Mouse (Mus musculus) c-Kit-positive CD71-negative TER-119-negative erythroid progenitor cells, embryonic 14.5 days (primary cell): Measurements from ENCODE around the gene E030018B13Rik.

Experiments
- DNase-seq: peaks from one replicate; pipeline ENCODE4 v3.0.0-alpha.2; 2013; ENCODE audit warnings: low read depth

E030018B13Rik gene

GRCm38 (mm10) chr7:63917693-63918092, 1.0 kb downstream of the E030018B13Rik start:
- DNase-seq = no peak

GRCm38 (mm10) chr7:63918771-63919768, 2.4 kb downstream of the E030018B13Rik start:
- no peak for DNase-seq

DNA sequence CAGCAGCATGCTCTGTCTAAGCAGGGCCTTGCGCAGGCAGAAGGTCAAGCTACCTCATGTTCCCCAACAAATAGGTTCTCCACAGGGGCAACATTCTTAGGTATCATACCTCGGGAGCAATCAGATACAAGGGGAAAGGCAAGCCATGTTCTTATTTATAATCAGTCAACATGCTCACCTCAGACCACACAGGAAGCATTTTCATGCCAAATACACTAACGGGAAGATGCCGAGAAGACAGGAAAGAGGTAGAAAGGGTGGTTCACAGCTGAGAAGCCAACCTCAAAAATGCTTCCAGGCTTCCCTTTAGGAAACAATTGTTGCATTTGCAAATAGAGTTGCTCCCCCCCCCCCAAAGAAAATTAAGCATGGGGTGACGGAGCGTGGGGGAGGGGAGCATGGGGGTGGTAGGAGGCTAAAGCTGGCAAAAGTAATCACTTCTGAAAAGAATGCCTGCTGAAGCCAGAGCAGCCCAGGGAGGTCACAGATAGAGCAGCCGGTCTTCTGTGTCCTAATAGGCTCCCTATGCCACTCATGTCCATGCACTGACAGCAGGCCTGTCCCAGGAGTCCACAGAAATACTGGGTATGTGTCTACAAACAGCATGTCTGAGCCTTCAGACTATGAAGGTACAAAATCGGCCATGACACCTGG, 5.4 kb downstream of the E030018B13Rik start:
- DNase-seq = no peak

GRCm38 (mm10) chr7:63922571-63922970, 5.9 kb downstream of the E030018B13Rik start:
- no peak for DNase-seq

DNA sequence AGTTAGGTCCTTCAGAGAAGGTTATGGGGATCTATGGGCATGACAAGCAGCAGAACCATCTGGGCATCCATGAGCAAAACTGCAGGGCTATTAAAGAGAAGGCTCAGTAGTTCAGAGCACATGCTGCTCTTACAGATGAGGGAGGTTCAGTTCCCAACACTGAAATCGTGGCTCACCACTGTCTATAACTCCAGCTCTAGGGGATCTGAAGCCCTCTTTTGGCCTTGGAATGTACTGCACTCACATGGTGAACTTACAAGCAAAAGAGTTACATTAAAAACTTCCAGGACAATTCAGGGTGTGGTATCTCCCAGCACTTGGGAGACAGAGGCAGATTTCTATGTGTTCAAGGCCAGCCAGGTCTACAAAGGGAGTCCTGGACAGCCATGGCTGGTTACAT, 6.3 kb downstream of the E030018B13Rik start:
- no peak for DNase-seq

- DNase-seq = no peak
These were observed 7.5 kb downstream of the E030018B13Rik start for GRCm38 (mm10) chr7:63924151-63924550.

DNA sequence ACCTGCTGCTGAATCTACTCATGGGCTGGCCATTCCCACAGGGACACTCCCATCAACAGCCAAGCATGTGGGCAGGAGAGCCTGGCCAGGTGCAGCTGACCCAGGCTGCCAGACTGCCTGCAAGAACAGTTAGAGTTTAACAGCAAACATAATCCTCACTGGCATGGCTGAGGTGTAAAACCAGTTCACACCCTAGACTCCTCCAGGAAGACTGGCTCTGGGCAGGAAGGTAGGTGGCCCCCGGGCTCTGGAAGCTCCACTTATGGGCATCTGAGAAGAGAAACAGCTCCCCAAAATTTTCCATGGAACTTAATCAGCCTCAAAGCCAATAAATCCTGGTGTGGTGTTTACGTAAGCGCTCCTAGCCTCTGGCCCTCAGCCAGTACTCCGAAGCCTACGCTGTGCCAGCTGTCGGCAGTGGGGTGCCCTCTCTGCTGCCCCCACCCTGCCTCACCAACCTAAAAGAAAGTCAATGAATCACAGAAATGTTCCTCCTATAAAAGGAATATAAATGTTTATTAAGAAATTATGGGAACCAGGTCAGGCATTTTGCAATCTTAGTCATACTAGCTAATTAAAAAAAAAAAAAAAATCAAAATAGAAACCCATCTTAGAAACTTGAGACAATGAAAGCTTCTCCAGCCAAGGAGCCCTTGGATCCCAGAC, 8.2 kb downstream of the E030018B13Rik start:
- DNase-seq = no peak

DNA sequence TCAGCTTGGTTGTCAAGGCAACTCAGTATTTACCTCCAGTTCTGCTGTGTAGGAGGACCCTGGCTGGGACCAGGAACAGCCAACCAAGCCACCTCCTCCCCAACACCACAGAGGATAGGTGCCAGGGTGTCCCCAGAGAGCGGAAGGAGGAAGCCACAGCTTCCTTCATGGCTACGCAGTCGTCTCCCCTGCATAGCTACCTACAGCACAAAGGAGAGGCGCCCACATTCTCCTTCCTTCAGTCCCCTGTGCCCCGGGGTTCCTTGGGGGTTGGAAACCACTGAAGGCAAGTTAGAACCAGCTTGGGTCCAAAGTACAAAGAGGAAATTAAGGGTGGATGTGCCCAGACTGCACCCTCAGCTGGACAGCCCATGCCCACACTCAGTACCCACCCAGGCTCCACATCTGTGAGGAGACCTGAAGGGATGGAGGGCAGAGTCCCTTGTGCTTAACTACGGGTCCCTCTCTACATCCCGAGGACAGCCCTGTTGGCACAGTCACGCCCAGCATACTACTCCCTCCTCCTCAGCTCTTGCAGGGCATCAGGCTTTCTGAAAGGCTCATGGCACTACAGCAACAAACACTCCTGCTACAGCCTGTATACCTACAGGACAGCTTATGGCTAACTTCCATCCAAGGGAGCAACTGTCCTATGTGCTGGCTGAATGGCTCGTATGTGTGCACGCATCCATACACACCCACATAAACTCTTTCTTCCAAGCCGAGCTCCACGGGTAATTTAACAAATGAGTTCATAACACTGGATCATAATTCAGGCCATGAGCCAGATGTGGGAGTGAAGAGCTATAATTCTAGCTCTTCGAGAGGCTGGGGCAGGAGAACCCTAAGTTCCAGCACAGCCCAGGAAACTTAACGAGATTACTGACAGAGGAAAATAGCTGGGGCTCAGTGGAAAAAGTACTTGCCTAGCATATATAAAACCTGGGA, 9.0 kb downstream of the E030018B13Rik start:
- DNase-seq = no peak

DNA sequence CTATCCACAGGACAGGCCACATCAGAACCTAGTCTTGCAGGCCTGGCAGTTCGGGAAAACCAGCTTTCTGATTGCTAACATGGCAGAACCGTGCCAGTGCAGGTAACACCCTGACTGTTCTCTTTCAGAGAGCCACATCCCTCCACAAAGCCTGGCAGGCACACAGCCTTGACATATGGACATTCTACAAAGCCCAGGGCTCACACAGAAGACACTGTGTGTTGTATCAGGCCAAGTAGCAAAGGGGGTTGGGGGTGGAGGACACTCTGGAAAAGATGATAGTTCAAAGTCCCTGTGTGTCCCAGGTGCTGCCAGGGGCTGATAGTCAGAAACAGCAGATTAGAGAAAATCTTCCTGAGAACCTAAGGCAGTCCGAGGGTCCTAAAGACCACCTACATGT, 9.8 kb downstream of the E030018B13Rik start:
- no peak for DNase-seq

GRCm38 (mm10) chr7:63927121-63927520, 10.5 kb downstream of the E030018B13Rik start:
- DNase-seq = no peak

DNA sequence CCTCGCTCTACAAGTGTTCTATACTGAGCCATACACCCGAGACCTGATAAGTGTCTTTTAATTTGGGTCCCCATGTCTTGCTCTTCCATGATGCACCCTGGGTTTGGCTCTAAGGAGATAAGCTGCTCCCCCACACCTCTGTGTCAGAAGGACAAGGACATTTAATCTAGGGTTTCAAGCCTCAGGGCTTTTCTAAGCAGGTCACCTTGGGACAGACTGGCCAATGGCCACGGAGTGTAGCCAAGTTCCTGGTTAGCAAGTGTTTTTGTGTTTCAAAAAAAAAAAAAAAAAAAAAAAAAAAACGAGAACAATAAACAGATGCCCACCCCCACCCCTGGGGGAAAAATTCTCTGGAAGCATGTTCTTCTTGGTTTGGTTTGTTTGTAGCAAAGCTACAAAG, 12.4 kb downstream of the E030018B13Rik start:
- DNase-seq = no peak

GRCm38 (mm10) chr7:63930132-63930531, 13.5 kb downstream of the E030018B13Rik start:
- no peak for DNase-seq

GRCm38 (mm10) chr7:63930766-63931165, 14.1 kb downstream of the E030018B13Rik start:
- DNase-seq = no peak

GRCm38 (mm10) chr7:63932461-63932860, 15.8 kb downstream of the E030018B13Rik start:
- no peak for DNase-seq

DNA sequence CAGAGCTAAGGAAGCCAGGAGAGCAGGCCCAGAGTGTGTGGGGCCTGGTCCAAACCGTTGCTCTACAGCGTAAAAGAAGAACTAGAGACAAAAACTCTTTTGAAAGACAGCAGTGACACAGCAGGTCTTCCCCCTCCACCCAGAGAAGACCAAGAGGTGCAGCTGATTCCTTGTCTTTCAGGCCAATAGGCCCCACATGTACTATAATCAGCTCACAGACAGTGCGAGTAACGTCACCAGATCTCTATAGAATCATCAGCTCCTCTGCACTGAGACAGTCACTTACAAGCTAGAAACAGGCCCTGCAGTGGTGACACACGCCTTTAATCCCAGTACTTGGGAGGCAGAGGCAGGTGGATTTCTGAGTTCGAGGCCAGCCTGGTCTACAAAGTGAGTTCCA, 17.2 kb downstream of the E030018B13Rik start:
- no peak for DNase-seq

DNA sequence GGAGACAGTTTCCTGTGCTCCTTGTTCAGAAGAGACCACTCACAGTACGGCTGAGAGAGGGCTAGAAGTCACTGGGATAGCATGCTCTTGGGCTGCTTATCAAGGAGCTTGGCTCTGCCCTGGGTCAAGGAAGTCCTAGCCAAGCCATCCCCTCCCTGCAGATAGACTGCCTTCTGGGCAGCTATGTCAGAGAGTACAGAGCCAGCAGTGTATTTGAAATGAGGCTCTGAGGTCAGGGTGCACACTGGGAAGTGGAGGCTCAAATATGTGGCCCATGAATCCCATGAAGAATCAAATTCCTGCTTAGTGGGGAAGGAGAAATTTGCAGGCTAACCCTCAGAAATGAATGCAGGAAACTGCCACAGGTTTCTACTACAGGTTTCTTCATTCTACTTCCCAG, 17.9 kb downstream of the E030018B13Rik start:
- no peak for DNase-seq

DNA sequence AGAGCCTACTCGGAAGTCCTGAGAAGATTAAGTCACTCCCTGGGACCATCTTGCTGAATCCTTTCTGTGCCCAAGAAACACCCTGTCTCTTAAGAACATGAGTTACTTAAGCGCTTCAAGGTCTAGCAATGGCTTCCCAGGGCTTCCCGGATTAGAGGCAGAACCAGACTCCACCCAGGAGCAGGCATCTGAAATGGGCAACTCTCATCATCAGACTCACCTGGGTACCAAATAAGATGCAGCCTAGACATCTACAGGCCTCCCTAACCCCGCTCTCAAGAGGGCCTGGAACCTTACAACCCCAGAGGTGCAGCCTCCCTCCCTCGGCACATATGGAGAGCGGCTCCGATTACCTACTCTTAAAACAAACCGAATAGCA, 19.1 kb downstream of the E030018B13Rik start:
- no peak for DNase-seq

DNA sequence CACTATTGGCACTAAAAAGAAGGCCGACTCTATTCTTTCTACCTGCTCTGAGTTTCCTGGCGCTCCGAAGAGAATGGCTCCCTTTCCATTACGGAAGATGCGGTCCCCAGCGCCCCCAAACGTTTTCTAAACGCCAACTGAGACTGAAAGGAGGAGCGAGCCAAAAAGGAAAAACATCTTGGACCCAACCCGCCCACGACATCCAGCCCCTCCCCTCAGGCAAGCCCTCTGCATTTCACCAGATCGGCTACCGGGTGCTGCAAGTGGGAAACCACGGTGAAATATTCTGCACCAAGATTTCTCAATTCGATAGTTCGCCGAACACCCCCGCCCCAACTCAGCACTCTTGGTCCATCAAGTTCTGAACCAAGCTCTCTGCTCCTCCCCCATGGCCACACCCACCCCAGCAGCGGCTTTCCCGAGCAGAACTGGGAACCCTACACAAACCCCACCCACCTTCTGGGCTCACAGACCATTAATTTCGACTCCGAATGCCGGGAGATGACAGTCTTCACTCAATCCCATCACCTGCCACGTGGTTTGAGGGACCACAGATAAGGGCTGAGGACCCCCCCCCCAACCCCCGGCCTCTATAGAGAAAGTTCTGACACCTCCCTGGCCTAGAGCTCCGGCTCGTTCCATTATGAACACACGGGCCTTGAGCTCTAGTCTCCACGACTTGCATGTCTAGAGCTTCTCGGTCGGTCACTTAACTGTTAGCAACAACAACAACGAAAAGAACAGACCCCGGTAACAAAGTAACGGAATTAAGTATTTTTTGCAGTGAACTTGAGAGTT, 19.7 kb downstream of the E030018B13Rik start:
- DNase-seq = peak; percentile 58

DNA sequence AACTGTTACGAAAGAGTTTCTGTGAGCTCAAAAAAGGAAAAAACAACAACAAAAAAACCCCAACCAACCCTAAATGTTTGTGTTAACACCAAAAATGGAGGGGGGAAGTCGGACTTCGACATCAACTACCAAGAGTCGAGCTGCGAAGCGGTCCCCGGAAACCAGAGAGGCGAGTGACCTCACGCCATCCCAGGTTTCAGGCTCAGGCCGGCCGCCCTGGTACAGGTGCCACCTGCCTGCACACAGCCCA, 20.3 kb downstream of the E030018B13Rik start:
- no peak for DNase-seq

DNA sequence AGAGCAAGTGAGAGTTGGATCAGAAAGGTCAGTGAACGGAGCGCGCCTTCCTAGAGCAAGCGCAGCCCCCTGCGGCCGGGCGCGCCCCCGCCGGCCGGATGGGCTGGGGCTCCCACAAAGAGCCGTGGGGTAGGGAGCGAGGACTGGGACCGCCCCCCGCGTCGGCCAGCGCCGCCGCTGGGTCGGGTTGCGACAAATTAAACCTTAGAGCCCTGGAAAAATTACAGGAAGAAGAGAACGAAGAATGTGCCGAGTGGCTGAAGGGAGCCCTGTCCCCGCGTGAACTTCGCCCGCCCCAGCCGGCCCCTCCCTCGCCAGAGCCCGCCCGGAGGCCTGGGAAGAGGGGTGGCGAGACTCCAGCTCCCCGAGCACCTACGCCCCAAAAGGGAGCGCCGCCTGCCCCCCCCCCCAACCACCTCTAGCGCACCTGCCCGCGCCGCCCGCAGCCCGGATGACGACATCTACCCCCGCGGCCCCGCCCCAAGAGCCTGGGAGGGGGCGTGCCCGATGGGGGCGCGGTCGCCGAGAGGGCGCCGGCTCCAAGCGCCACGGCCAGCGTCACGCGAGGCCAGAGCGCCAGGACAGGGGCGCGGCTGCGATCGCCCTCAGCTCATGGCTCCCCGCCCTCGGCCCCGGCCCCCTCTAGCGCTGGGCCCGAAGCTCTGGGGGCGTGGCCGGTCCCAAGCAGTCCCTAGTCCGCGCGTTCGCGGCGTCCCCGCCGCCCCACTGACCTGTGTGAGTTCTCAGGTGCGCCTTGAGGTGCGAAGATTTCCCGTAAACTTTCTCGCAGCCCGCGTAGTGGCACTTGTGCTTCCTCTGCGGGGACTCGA, 20.8 kb downstream of the E030018B13Rik start:
- DNase-seq = peak; percentile 78
